ENCODE assay signal across 22 mouse cellular contexts in the genomic region with DNA sequence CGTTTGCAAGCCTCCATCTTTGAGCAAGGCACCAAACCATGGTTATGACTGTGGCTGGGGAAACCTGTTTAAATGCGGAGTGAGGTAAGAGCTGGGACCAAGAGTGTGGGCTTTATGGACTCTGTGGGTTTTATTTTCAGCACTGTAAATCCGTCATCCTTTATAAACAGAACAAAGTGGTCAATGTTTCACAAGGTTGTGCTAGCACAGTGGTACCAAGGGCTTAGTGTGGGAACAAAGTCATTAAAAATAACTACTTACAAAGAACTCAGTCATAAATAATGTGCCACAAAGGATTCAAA. TPM values are rescaled to one million over a fixed set of nuclear protein-coding genes. Genes with fewer than 3 reads are reported as not detected.
A peak's percentile ranks its signal among the peaks of the same experiment; 100 is the strongest.
DNase-seq lines count a peak whose midpoint lies in the region; ATAC-seq and TF ChIP-seq lines count a peak whose summit lies in the region.
"Had no signal": no experiment of that assay in that cellular context is flagged by ENCODE, and none has a peak within 500 bp of the region (broad histone marks: within the 10 kb centered on the region; RNA-seq: fewer than 3 reads in every experiment).

No protein-coding gene starts in this region.

- WGBS in kidney, postnatal 0 days = 18% methylated on average over 3 of the region's 3 CpGs
- WGBS in limb, embryonic 14.5 days = 27% methylated on average over 3 of the region's 3 CpGs
- 85% methylated on average over 3 of the region's 3 CpGs for WGBS in midbrain, embryonic 14.5 days
- 90% methylated on average over 3 of the region's 3 CpGs for WGBS in heart, adult 2 months

- no peak overlapping the region for H3K9ac ChIP-seq in kidney, postnatal 0 days (ENCODE audit: low read depth, low read length)
- H3K9ac ChIP-seq in limb, embryonic 14.5 days (ENCODE audit: low read depth, low read length, severe bottlenecking) = no peak overlapping the region
- no peak overlapping the region for H3K9ac ChIP-seq in midbrain, embryonic 14.5 days (replicated peaks; ENCODE audit: low read length)
- no peak overlapping the region for H3K9ac ChIP-seq in heart, adult 2 months (ENCODE audit: low read depth, low read length)
- H3K9ac ChIP-seq: embryonic facial prominence, embryonic 15.5 days; forebrain, embryonic 15.5 days; liver, embryonic 13.5 days; lung, embryonic 15.5 days had no signal

- no peak overlapping the region for H3K4me3 ChIP-seq in kidney, postnatal 0 days (replicated peaks; ENCODE audit: low read depth, low read length)
- H3K4me3 ChIP-seq in limb, embryonic 14.5 days (replicated peaks; ENCODE audit: low read length) = no peak overlapping the region
- H3K4me3 ChIP-seq in midbrain, embryonic 14.5 days (replicated peaks; ENCODE audit: low read depth, low read length) = no peak overlapping the region
- H3K4me3 ChIP-seq in heart, adult 2 months = no peak overlapping the region
- H3K4me3 ChIP-seq: embryonic facial prominence, embryonic 15.5 days; forebrain, embryonic 15.5 days; gastrocnemius, adult 2 months; hindbrain, embryonic 10.5 days; liver, embryonic 13.5 days; lung, embryonic 15.5 days had no signal

- DNase-seq in embryo, embryonic 10 days (ENCODE audit: low spot score) = peak; percentile 5
- no peak for DNase-seq in embryo, embryonic 10.5 days (ENCODE audit: low spot score)
- DNase-seq in kidney, postnatal 0 days (ENCODE audit: low spot score) = peak; percentile 57
- DNase-seq in kidney, postnatal 14 days = no peak
- peak; percentile 49 for DNase-seq in limb, embryonic 14.5 days (ENCODE audit: low spot score)
- no peak for DNase-seq in frontal cortex, postnatal 36 days (ENCODE audit: low spot score in 2 of 2)
- no peak for DNase-seq in midbrain, embryonic 14.5 days
- no peak for DNase-seq in heart, adult 2 months
- DNase-seq: adrenal gland, adult 8-10 months; cerebellum, postnatal 36 days; gastrocnemius, adult 2 months; heart, adult 11 months; kidney, postnatal 25 days; liver, embryonic 13.5 days had no signal

- TF ChIP-seq CTCF in kidney, postnatal 0 days (IDR thresholded peaks at IDR 0.05; ENCODE audit: low read depth) = no peak
- TF ChIP-seq CTCF in heart, adult 2 months (IDR thresholded peaks at IDR 0.05) = no peak

- intact Hi-C loops in heart, adult 2 months (cut with DNase I) = loop anchor here (5.0 kb wide), 1 partner anchor 33 kb away; no protein-coding TSS in a partner anchor

- peaks cover 4% of the 10 kb centered on the region; the same call in 1 of the 2 replicates for H3K4me1 ChIP-seq in kidney, postnatal 0 days (replicated peaks; ENCODE audit: insufficient read depth, low read length)
- H3K4me1 ChIP-seq in limb, embryonic 14.5 days (ENCODE audit: control insufficient read depth, insufficient read depth, low read length) = peaks cover 6% of the 10 kb centered on the region; the same call in 1 of the 2 replicates
- no peaks in the 10 kb centered on the region for H3K4me1 ChIP-seq in midbrain, embryonic 14.5 days (ENCODE audit: control insufficient read depth, insufficient read depth, low read length)
- H3K4me1 ChIP-seq in heart, adult 2 months (ENCODE audit: control insufficient read depth, insufficient read depth, low read length) = peaks cover 4% of the 10 kb centered on the region
- H3K4me1 ChIP-seq: hindbrain, embryonic 10.5 days; liver, embryonic 13.5 days; lung, embryonic 15.5 days had no signal

- no peaks in the 10 kb centered on the region for H3K79me2 ChIP-seq in heart, adult 2 months (replicated peaks; ENCODE audit: control insufficient read depth, insufficient read depth, low read length)

- H3K27me3 ChIP-seq in kidney, postnatal 0 days (ENCODE audit: insufficient read depth, low read length) = no peaks in the 10 kb centered on the region
- H3K27me3 ChIP-seq in limb, embryonic 14.5 days (ENCODE audit: control insufficient read depth, insufficient read depth, low read length) = no peaks in the 10 kb centered on the region
- no peaks in the 10 kb centered on the region for H3K27me3 ChIP-seq in midbrain, embryonic 14.5 days (ENCODE audit: control insufficient read depth, insufficient read depth, low read length)
- H3K27me3 ChIP-seq in heart, adult 2 months (ENCODE audit: control insufficient read depth, insufficient read depth, low read length) = no peaks in the 10 kb centered on the region
- H3K27me3 ChIP-seq: embryonic facial prominence, embryonic 15.5 days; forebrain, embryonic 15.5 days; liver, embryonic 13.5 days; lung, embryonic 15.5 days had no signal

- H3K4me2 ChIP-seq in kidney, postnatal 0 days (ENCODE audit: low read length) = no peak overlapping the region
- no peak overlapping the region for H3K4me2 ChIP-seq in limb, embryonic 14.5 days (replicated peaks; ENCODE audit: low read depth, low read length, severe bottlenecking)
- no peak overlapping the region for H3K4me2 ChIP-seq in midbrain, embryonic 14.5 days (ENCODE audit: low read length)
- H3K4me2 ChIP-seq: embryonic facial prominence, embryonic 15.5 days; forebrain, embryonic 15.5 days; liver, embryonic 13.5 days; lung, embryonic 15.5 days had no signal

- H3K27ac ChIP-seq in kidney, postnatal 0 days = peak overlapping the region; percentile 22; the same call in 1 of the 2 replicates
- peak overlapping the region; percentile 35 for H3K27ac ChIP-seq in limb, embryonic 14.5 days (replicated peaks; ENCODE audit: low read depth, low read length)
- H3K27ac ChIP-seq in midbrain, embryonic 14.5 days (replicated peaks; ENCODE audit: low read depth, low read length) = no peak overlapping the region
- H3K27ac ChIP-seq in heart, adult 2 months = no peak overlapping the region
- H3K27ac ChIP-seq: embryonic facial prominence, embryonic 15.5 days; forebrain, embryonic 15.5 days; gastrocnemius, adult 2 months; hindbrain, embryonic 10.5 days; liver, embryonic 13.5 days; lung, embryonic 15.5 days; macrophage; stomach, postnatal 0 days had no signal

- no peaks in the 10 kb centered on the region for H3K9me3 ChIP-seq in kidney, postnatal 0 days (replicated peaks; ENCODE audit: low read length)
- H3K9me3 ChIP-seq in limb, embryonic 14.5 days (ENCODE audit: control insufficient read depth, low read length) = no peaks in the 10 kb centered on the region
- no peaks in the 10 kb centered on the region for H3K9me3 ChIP-seq in midbrain, embryonic 14.5 days (ENCODE audit: control insufficient read depth, low read length)
- H3K9me3 ChIP-seq: embryonic facial prominence, embryonic 15.5 days; forebrain, embryonic 15.5 days; hindbrain, embryonic 10.5 days; liver, embryonic 13.5 days; lung, embryonic 15.5 days had no signal

- TF ChIP-seq POLR2A in limb, embryonic 14.5 days (IDR thresholded peaks at IDR 0.05; ENCODE audit: borderline replicate concordance, extremely low read depth, insufficient read depth, insufficient read length) = no peak
- no peak for TF ChIP-seq POLR2A in heart, adult 2 months (IDR thresholded peaks at IDR 0.05; ENCODE audit: insufficient read depth, low read depth, low read length)

- ATAC-seq in kidney, postnatal 0 days (replicated peaks; ENCODE audit: low FRiP score, low read depth) = peak; percentile 53; the same call in 1 of the 2 replicates
- ATAC-seq in limb, embryonic 14.5 days (ENCODE audit: low FRiP score, low read depth) = peak; percentile 86
- no peak for ATAC-seq in midbrain, embryonic 14.5 days (ENCODE audit: low FRiP score, low TSS enrichment)
- ATAC-seq: forebrain, embryonic 15.5 days; inflammation-experienced regulatory T-cells, adult 6 months had no signal

- H3K36me3 ChIP-seq in kidney, postnatal 0 days (ENCODE audit: insufficient read depth, low read length) = no peaks in the 10 kb centered on the region
- H3K36me3 ChIP-seq in limb, embryonic 14.5 days (ENCODE audit: control insufficient read depth, insufficient read depth, low read length) = no peaks in the 10 kb centered on the region
- no peaks in the 10 kb centered on the region for H3K36me3 ChIP-seq in midbrain, embryonic 14.5 days (ENCODE audit: control insufficient read depth, insufficient read depth, low read length)
- H3K36me3 ChIP-seq in heart, adult 2 months (ENCODE audit: control insufficient read depth, insufficient read depth, low read length) = peaks cover 2% of the 10 kb centered on the region; the same call in 1 of the 2 replicates
- H3K36me3 ChIP-seq: embryonic facial prominence, embryonic 15.5 days; forebrain, embryonic 15.5 days; hindbrain, embryonic 10.5 days; liver, embryonic 13.5 days; lung, embryonic 15.5 days had no signal

- no peak for TF ChIP-seq EP300 in heart, adult 2 months (IDR thresholded peaks at IDR 0.05; ENCODE audit: insufficient read depth, low read depth, low read length)

RNA-seq across cellular contexts. Expression of a gene that starts 51.2 kb away (rescaled TPM):
- polyA plus RNA-seq in kidney, postnatal 0 days (2015; fragmentation: Nextera tagmentation; extraction: Ambion mirVana) = 127 and 136 TPM in 2 replicates
- 37.2 and 41.1 TPM in 2 replicates for polyA plus RNA-seq in limb, embryonic 14.5 days (2012; rRNA removed)
- 35.8 and 41.7 TPM in 2 replicates for polyA plus RNA-seq in limb, embryonic 14.5 days (2014; fragmentation: Nextera tagmentation; extraction: Ambion mirVana)
- 3.7 and 10.8 TPM in 2 replicates for polyA plus RNA-seq in midbrain, embryonic 14.5 days (2014; fragmentation: Nextera tagmentation; extraction: Ambion mirVana)
- total RNA-seq in heart, adult 2 months (2021) = 10 to 100 TPM; 47.6 to 59.4 TPM
- polyA plus RNA-seq in heart, adult 2 months (2012; rRNA removed) = 44.1 and 87.6 TPM in 2 replicates
- total RNA-seq: neutrophil, adult 5-6 weeks had no signal
- polyA plus RNA-seq: macrophage had no signal

Comparison
In these comparisons a context has a peak if more than half of its experiments do, and no peak if none do; other contexts are left out.
1. DNase-seq: peak in embryo, embryonic 10 days (single experiment), kidney, postnatal 0 days (single experiment) and limb, embryonic 14.5 days (single experiment); none in embryo, embryonic 10.5 days (single experiment), kidney, postnatal 14 days (single experiment), frontal cortex, postnatal 36 days (0 of 2), midbrain, embryonic 14.5 days (single experiment) and heart, adult 2 months (0 of 2).
2. H3K27ac ChIP-seq: peak in kidney, postnatal 0 days (single experiment) and limb, embryonic 14.5 days (single experiment); none in midbrain, embryonic 14.5 days (single experiment) and heart, adult 2 months (single experiment).